Mouse (Mus musculus) cerebellum, postnatal 14 days (tissue): ENCODE results near the gene H2al1d.
"Not testable (repeated sequence)": the region's sequence is repeated elsewhere in the genome, so short reads cannot be mapped to it uniquely, and the experiment has no call there.

Source experiments
- DNase-seq, 2 experiments: peaks; one replicate each; pipeline ENCODE4 v3.0.0; 2021; ENCODE audit warnings: mixed read lengths in 2 of 2

The H2al1d gene

GRCm38 (mm10) chrX:11308524-11308923, at the start of gene H2al1d:
TSS of gene H2al1d (plus strand) at chrX:11308824.
- not testable (repeated sequence) for DNase-seq

- DNase-seq = no peak
These were observed 43.7 kb upstream of the H2al1d start for GRCm38 (mm10) chrX:11264918-11265317.

DNA sequence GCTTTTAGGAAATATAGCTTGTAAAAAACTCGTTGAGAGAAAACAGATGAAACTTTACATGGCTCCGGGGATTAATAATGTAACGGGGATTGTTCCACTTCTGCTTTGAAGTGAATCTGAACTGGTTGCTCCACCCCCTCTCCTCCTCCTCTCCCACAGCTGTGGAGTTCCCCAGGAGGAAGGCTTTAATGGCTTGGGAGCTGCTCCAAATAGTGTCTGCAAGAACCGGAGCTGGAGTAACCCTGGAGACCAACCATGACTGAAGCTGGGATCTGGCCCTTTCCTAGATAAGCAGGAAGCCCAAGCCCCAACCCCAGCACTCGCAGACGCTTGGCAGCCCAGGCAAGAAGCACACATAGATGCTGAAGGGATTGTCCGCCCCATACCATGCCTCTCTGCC, 40.8 kb upstream of the H2al1d start:
- no peak for DNase-seq

GRCm38 (mm10) chrX:11269074-11269473, 39.5 kb upstream of the H2al1d start:
- DNase-seq = peak; percentile 48 to 66

DNA sequence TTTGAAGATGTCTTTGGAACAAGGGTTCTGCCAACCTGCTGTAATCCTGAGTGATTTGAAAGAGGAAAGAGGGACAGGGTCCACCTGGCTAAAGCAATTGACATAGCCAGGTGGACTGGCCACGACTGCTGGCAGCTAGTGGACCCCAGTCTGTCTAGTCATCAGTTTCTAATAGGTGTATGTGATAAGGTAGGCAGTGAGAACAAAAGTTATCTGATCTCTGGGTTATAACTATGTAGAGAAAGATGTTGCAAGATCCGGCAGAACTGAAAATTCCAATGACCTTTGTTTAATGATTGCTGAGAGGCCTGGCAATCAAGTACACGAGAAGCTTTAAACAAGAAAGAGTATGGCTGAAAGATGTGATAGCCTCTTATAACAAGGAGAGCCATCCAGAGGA, 35.4 kb upstream of the H2al1d start:
- no peak for DNase-seq

DNA sequence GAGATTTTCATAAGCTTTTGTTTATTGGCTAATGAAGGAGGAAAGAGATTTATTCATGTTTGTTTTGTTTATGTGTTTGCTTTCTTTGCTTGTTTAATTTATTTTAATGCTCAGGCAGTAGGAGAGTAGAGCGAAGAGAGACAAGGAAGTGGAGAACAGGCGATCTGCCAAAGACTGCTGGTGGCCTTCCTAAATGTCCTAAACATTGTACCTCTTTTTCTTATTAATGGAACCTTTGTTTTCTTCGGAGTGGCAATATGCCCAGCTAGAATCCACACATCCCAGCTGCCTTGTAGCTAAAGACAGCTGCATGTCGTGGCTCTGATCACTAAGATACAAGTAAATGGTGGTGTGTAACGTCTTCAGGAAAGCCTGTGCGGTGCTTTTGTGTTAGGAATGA, 31.5 kb upstream of the H2al1d start:
- no peak for DNase-seq

- no peak for DNase-seq
These were observed 27.9 kb upstream of the H2al1d start for GRCm38 (mm10) chrX:11280741-11281140.

- DNase-seq = peak; percentile 3 to 19
These were observed 20.2 kb upstream of the H2al1d start for GRCm38 (mm10) chrX:11288306-11288882.

DNA sequence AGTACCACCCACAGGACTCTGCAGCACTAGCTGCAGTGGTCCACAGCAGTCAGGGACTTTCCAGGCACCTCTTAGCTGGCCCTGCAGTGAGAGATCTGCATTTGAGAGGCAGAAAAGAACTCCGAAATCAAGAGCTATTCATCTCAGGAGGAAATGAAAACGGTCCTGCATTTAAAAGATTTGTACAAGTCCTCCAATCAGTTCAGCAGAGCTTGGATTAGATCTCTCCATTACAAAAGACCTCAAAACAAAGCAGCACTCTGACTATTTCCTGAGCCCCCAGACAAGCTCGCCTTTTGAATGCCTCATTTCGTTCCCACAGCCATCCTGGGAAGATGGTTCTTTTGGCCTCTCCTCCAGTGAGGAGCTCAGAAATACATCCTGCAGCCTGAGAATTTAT, 19.4 kb upstream of the H2al1d start:
- no peak for DNase-seq

GRCm38 (mm10) chrX:11298957-11299356, 9.7 kb upstream of the H2al1d start, which contains the start of gene H2al1a:
TSS of gene H2al1a (plus strand) at chrX:11299257.
- DNase-seq = not testable (repeated sequence)

DNA sequence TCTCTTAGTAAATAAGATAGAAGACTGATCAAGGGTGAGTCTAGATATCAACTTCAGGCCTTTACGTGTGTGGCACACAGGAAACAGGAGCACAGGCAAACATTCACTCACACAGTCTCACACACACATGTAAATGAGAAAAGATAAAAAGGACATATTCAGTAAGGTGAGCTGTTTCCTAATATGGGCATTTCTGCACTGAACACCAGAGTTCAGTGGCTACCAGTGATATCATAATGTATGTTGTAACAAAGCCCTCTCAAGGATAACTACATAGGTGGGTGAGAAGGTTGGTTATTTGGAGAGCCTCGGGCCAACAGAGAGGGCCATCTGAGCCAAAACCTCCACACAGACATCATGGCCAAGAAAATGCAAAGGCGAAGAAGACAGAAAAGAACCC, 6.5 kb upstream of the H2al1d start, which contains the start of gene H2al1b:
H2al1b (plus strand) TSS at position 301 of the 400 bp plus-strand sequence.
- DNase-seq = not testable (repeated sequence)

DNA sequence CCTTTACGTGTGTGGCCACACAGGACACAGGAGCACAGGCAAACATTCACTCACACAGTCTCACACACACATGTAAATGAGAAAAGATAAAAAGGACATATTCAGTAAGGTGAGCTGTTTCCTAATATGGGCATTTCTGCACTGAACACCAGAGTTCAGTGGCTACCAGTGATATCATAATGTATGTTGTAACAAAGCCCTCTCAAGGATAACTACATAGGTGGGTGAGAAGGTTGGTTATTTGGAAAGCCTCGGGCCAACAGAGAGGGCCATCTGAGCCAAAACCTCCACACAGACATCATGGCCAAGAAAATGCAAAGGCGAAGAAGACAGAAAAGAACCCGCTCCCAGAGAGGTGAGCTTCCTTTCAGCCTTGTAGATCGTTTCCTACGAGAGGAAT, 3.3 kb upstream of the H2al1d start, which contains the start of gene H2al1c:
H2al1c (plus strand) TSS at position 301 of the 400 bp plus-strand sequence.
- not testable (repeated sequence) for DNase-seq

DNA sequence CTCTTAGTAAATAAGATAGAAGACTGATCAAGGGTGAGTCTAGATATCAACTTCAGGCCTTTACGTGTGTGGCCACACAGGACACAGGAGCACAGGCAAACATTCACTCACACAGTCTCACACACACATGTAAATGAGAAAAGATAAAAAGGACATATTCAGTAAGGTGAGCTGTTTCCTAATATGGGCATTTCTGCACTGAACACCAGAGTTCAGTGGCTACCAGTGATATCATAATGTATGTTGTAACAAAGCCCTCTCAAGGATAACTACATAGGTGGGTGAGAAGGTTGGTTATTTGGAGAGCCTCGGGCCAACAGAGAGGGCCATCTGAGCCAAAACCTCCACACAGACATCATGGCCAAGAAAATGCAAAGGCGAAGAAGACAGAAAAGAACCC, 3.0 kb downstream of the H2al1d start, which contains the start of gene H2al1e:
H2al1e (plus strand) TSS at position 301 of the 400 bp plus-strand sequence.
- DNase-seq = not testable (repeated sequence)

GRCm38 (mm10) chrX:11314858-11315257, 6.2 kb downstream of the H2al1d start, which contains the start of gene H2al1f:
TSS of gene H2al1f (plus strand) at chrX:11315158.
- DNase-seq = not testable (repeated sequence)

GRCm38 (mm10) chrX:11317956-11318355, 9.3 kb downstream of the H2al1d start, which contains the start of gene H2al1g:
TSS of gene H2al1g (plus strand) at chrX:11318256.
- not testable (repeated sequence) for DNase-seq

GRCm38 (mm10) chrX:11321192-11321591, 12.6 kb downstream of the H2al1d start, which contains the start of gene H2al1h:
TSS of gene H2al1h (plus strand) at chrX:11321492.
- DNase-seq = not testable (repeated sequence)

- DNase-seq = not testable (repeated sequence)
These were observed 15.7 kb downstream of the H2al1d start, which contains the start of gene H2al1i for GRCm38 (mm10) chrX:11324359-11324758. TSS of gene H2al1i (plus strand) at chrX:11324659.

GRCm38 (mm10) chrX:11327522-11327921, 18.9 kb downstream of the H2al1d start, which contains the start of gene H2al1j:
TSS of gene H2al1j (plus strand) at chrX:11327822.
- DNase-seq = not testable (repeated sequence)

DNA sequence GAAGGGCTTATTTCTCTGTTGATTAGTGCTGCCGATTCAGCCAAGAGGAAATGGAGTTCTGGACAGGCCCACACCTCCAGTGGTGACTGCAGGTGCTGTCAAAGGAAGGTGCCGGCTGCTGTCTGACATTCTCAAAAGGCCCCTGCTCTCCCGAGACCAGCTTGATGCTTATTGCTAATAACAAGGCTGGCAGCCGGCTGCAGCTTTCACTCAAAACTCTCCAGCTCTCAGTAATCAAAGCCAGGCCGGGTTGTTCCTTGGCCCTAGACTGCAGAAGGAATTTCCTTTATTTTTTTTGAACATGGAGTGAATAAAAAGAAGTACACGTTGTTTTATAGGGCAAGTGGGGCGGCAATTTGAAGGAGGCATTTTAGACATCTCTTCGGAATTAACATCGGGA, 37.1 kb downstream of the H2al1d start:
- peak; percentile 27 to 35 for DNase-seq

GRCm38 (mm10) chrX:11346756-11347155, 38.1 kb downstream of the H2al1d start:
- peak; percentile 32 to 57 for DNase-seq
